Mouse (Mus musculus): ENCODE measurements around the gene Rpl28. TPM values are rescaled to one million over a fixed set of nuclear protein-coding genes. Genes with fewer than 3 reads are reported as not detected.

Rpl28 gene
- polyA plus RNA-seq (2015; fragmentation: Illumina TruSeq; extraction: RNeasy Lipid Tissue Mini Kit (QIAGEN cat#74804); ENCODE audit: low read depth, low replicate concordance): 466 TPM

GRCm38 (mm10) chr7:4792278-4793212 lies at the start of gene Rpl28:
Gene Rpl28, plus strand, starts transcription at chr7:4792874.

GRCm38 (mm10) chr7:4752821-4753570 lies 39.7 kb upstream of the Rpl28 start, which contains the start of gene Cox6b2:
Gene Cox6b2, minus strand, starts transcription at chr7:4753094.

GRCm38 (mm10) chr7:4771202-4771601 lies 21.5 kb upstream of the Rpl28 start, which contains the start of gene Fam71e2:
Gene Fam71e2, minus strand, starts transcription at chr7:4771302.

GRCm38 (mm10) chr7:4782759-4783158 lies 9.9 kb upstream of the Rpl28 start, which contains the start of the genes Il11 and Tmem190:
Gene Il11, minus strand, starts transcription at chr7:4782859.
Gene Tmem190, plus strand, starts transcription at chr7:4782937.

GRCm38 (mm10) chr7:4789436-4789935 lies 3.2 kb upstream of the Rpl28 start, which contains the start of gene Tmem238:
Gene Tmem238, minus strand, starts transcription at chr7:4789656.

GRCm38 (mm10) chr7:4812303-4813104 lies 19.8 kb downstream of the Rpl28 start, which contains the start of gene Ube2s:
Gene Ube2s, minus strand, starts transcription at chr7:4812590.

GRCm38 (mm10) chr7:4844245-4844916 lies 51.7 kb downstream of the Rpl28 start, which contains the start of gene Shisa7:
Gene Shisa7, minus strand, starts transcription at chr7:4844696.

Other genes with a start within 250 kb of the Rpl28 start
- 318 TPM for gene Syt5, start 245.3 kb upstream of the Rpl28 start, polyA plus RNA-seq (2015; fragmentation: Illumina TruSeq; extraction: RNeasy Lipid Tissue Mini Kit (QIAGEN cat#74804); ENCODE audit: low read depth, low replicate concordance)
- 0.92 TPM for gene Ptprh, start 188.8 kb upstream of the Rpl28 start, polyA plus RNA-seq (2015; fragmentation: Illumina TruSeq; extraction: RNeasy Lipid Tissue Mini Kit (QIAGEN cat#74804); ENCODE audit: low read depth, low replicate concordance)
- 13.2 TPM for gene Tmem86b, start 161.5 kb upstream of the Rpl28 start, polyA plus RNA-seq (2015; fragmentation: Illumina TruSeq; extraction: RNeasy Lipid Tissue Mini Kit (QIAGEN cat#74804); ENCODE audit: low read depth, low replicate concordance)
- 99.8 TPM for gene Ppp6r1, start 133.9 kb upstream of the Rpl28 start, polyA plus RNA-seq (2015; fragmentation: Illumina TruSeq; extraction: RNeasy Lipid Tissue Mini Kit (QIAGEN cat#74804); ENCODE audit: low read depth, low replicate concordance)
- gene Hspbp1, start 107.8 kb upstream of the Rpl28 start, polyA plus RNA-seq (2015; fragmentation: Illumina TruSeq; extraction: RNeasy Lipid Tissue Mini Kit (QIAGEN cat#74804); ENCODE audit: low read depth, low replicate concordance): 126 TPM
- 257 TPM for gene Brsk1, start 102.3 kb upstream of the Rpl28 start, polyA plus RNA-seq (2015; fragmentation: Illumina TruSeq; extraction: RNeasy Lipid Tissue Mini Kit (QIAGEN cat#74804); ENCODE audit: low read depth, low replicate concordance)
- gene Tmem150b, start 67.6 kb upstream of the Rpl28 start, polyA plus RNA-seq (2015; fragmentation: Illumina TruSeq; extraction: RNeasy Lipid Tissue Mini Kit (QIAGEN cat#74804); ENCODE audit: low read depth, low replicate concordance): not detected
- gene Kmt5c, start 52.8 kb upstream of the Rpl28 start, polyA plus RNA-seq (2015; fragmentation: Illumina TruSeq; extraction: RNeasy Lipid Tissue Mini Kit (QIAGEN cat#74804); ENCODE audit: low read depth, low replicate concordance): 21.4 TPM
- 12.2 TPM for gene Cox6b2, start 39.8 kb upstream of the Rpl28 start, polyA plus RNA-seq (2015; fragmentation: Illumina TruSeq; extraction: RNeasy Lipid Tissue Mini Kit (QIAGEN cat#74804); ENCODE audit: low read depth, low replicate concordance)
- not detected for gene Fam71e2, start 21.6 kb upstream of the Rpl28 start, polyA plus RNA-seq (2015; fragmentation: Illumina TruSeq; extraction: RNeasy Lipid Tissue Mini Kit (QIAGEN cat#74804); ENCODE audit: low read depth, low replicate concordance)
- 0.67 TPM for gene Il11, start 10.0 kb upstream of the Rpl28 start, polyA plus RNA-seq (2015; fragmentation: Illumina TruSeq; extraction: RNeasy Lipid Tissue Mini Kit (QIAGEN cat#74804); ENCODE audit: low read depth, low replicate concordance)
- not detected for gene Tmem190, start 9.9 kb upstream of the Rpl28 start, polyA plus RNA-seq (2015; fragmentation: Illumina TruSeq; extraction: RNeasy Lipid Tissue Mini Kit (QIAGEN cat#74804); ENCODE audit: low read depth, low replicate concordance)
- 1.4 TPM for gene Tmem238, start 3.2 kb upstream of the Rpl28 start, polyA plus RNA-seq (2015; fragmentation: Illumina TruSeq; extraction: RNeasy Lipid Tissue Mini Kit (QIAGEN cat#74804); ENCODE audit: low read depth, low replicate concordance)
- gene Ube2s, start 19.7 kb downstream of the Rpl28 start, polyA plus RNA-seq (2015; fragmentation: Illumina TruSeq; extraction: RNeasy Lipid Tissue Mini Kit (QIAGEN cat#74804); ENCODE audit: low read depth, low replicate concordance): 175 TPM
- gene Shisa7, start 51.8 kb downstream of the Rpl28 start, polyA plus RNA-seq (2015; fragmentation: Illumina TruSeq; extraction: RNeasy Lipid Tissue Mini Kit (QIAGEN cat#74804); ENCODE audit: low read depth, low replicate concordance): 75.7 TPM
- 10.4 TPM for gene Isoc2b, start 77.4 kb downstream of the Rpl28 start, polyA plus RNA-seq (2015; fragmentation: Illumina TruSeq; extraction: RNeasy Lipid Tissue Mini Kit (QIAGEN cat#74804); ENCODE audit: low read depth, low replicate concordance)
- 16.9 TPM for gene Isoc2a, start 84.3 kb downstream of the Rpl28 start, polyA plus RNA-seq (2015; fragmentation: Illumina TruSeq; extraction: RNeasy Lipid Tissue Mini Kit (QIAGEN cat#74804); ENCODE audit: low read depth, low replicate concordance)
- gene Gm36210, start 113.6 kb downstream of the Rpl28 start, polyA plus RNA-seq (2015; fragmentation: Illumina TruSeq; extraction: RNeasy Lipid Tissue Mini Kit (QIAGEN cat#74804); ENCODE audit: low read depth, low replicate concordance): not detected
- 5.6 TPM for gene Zfp628, start 122.3 kb downstream of the Rpl28 start, polyA plus RNA-seq (2015; fragmentation: Illumina TruSeq; extraction: RNeasy Lipid Tissue Mini Kit (QIAGEN cat#74804); ENCODE audit: low read depth, low replicate concordance)
- gene Nat14, start 129.2 kb downstream of the Rpl28 start, polyA plus RNA-seq (2015; fragmentation: Illumina TruSeq; extraction: RNeasy Lipid Tissue Mini Kit (QIAGEN cat#74804); ENCODE audit: low read depth, low replicate concordance): 103 TPM
- 1.2 TPM for gene Ssc5d, start 132.9 kb downstream of the Rpl28 start, polyA plus RNA-seq (2015; fragmentation: Illumina TruSeq; extraction: RNeasy Lipid Tissue Mini Kit (QIAGEN cat#74804); ENCODE audit: low read depth, low replicate concordance)
- gene Sbk2, start 171.5 kb downstream of the Rpl28 start, polyA plus RNA-seq (2015; fragmentation: Illumina TruSeq; extraction: RNeasy Lipid Tissue Mini Kit (QIAGEN cat#74804); ENCODE audit: low read depth, low replicate concordance): 0.45 TPM
- 1.1 TPM for gene Sbk3, start 178.3 kb downstream of the Rpl28 start, polyA plus RNA-seq (2015; fragmentation: Illumina TruSeq; extraction: RNeasy Lipid Tissue Mini Kit (QIAGEN cat#74804); ENCODE audit: low read depth, low replicate concordance)
- gene Zfp579, start 203.3 kb downstream of the Rpl28 start, polyA plus RNA-seq (2015; fragmentation: Illumina TruSeq; extraction: RNeasy Lipid Tissue Mini Kit (QIAGEN cat#74804); ENCODE audit: low read depth, low replicate concordance): 16.7 TPM
- gene Zfp524, start 221.5 kb downstream of the Rpl28 start, polyA plus RNA-seq (2015; fragmentation: Illumina TruSeq; extraction: RNeasy Lipid Tissue Mini Kit (QIAGEN cat#74804); ENCODE audit: low read depth, low replicate concordance): 10.3 TPM
- gene Fiz1, start 221.8 kb downstream of the Rpl28 start, polyA plus RNA-seq (2015; fragmentation: Illumina TruSeq; extraction: RNeasy Lipid Tissue Mini Kit (QIAGEN cat#74804); ENCODE audit: low read depth, low replicate concordance): 15.9 TPM
- gene Gm44973, start 222.6 kb downstream of the Rpl28 start, polyA plus RNA-seq (2015; fragmentation: Illumina TruSeq; extraction: RNeasy Lipid Tissue Mini Kit (QIAGEN cat#74804); ENCODE audit: low read depth, low replicate concordance): not detected
- 17.7 TPM for gene Zfp865, start 227.5 kb downstream of the Rpl28 start, polyA plus RNA-seq (2015; fragmentation: Illumina TruSeq; extraction: RNeasy Lipid Tissue Mini Kit (QIAGEN cat#74804); ENCODE audit: low read depth, low replicate concordance)
- 63.8 TPM for gene Ccdc106, start 227.7 kb downstream of the Rpl28 start, polyA plus RNA-seq (2015; fragmentation: Illumina TruSeq; extraction: RNeasy Lipid Tissue Mini Kit (QIAGEN cat#74804); ENCODE audit: low read depth, low replicate concordance)
- not detected for gene 4632433K11Rik, start 241.2 kb downstream of the Rpl28 start, polyA plus RNA-seq (2015; fragmentation: Illumina TruSeq; extraction: RNeasy Lipid Tissue Mini Kit (QIAGEN cat#74804); ENCODE audit: low read depth, low replicate concordance)
- gene Zfp784, start 245.6 kb downstream of the Rpl28 start, polyA plus RNA-seq (2015; fragmentation: Illumina TruSeq; extraction: RNeasy Lipid Tissue Mini Kit (QIAGEN cat#74804); ENCODE audit: low read depth, low replicate concordance): 6.4 TPM

All from brain, adult 10 weeks (tissue).